Mouse (Mus musculus) erythroblast, embryonic 14.5 days (primary cell): Measurements from ENCODE around the gene 1700024P04Rik.
"Not testable (repeated sequence)": the region's sequence is repeated elsewhere in the genome, so short reads cannot be mapped to it uniquely, and the experiment has no call there.

Source experiments
- GATA1 ChIP-seq: IDR thresholded peaks from 2 replicates; pipeline ENCODE4 v1.6.1; 2012; ENCODE audit warnings: low read length, inconsistent platforms, mixed read lengths
- TAL1 ChIP-seq: IDR thresholded peaks from 3 replicates; pipeline ENCODE4 v1.6.1; 2012; ENCODE audit warnings: low read length, inconsistent platforms, mixed read lengths

DNA sequence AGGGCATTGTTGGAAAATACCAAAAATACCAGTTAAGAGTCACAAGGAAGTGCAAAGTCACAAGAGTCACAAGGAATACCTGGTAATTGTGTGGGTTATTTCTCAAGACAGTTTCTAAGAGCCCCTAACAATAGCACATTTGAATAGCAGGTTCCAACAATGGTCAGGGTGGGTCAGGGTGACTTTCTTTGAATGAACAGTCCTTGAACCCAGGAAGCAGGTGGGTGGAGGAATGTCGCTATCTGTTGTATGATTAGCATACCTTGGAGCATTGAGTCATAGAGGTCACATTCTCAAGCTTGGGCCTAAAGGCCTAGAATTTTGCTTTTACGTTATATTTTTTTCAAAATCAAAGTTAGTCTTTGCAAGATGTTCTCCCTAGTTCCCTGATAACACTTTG lies 17.3 kb upstream of the 1700024P04Rik start:
- not testable (repeated sequence) for TF ChIP-seq GATA1, TAL1
